Mouse (Mus musculus) gastrocnemius, postnatal 14 days (tissue): ENCODE measurements around the gene Xpnpep1. TPM values are rescaled to one million over a fixed set of nuclear protein-coding genes. Genes with fewer than 3 reads are reported as not detected.

Source experiments
- DNase-seq: peaks from one replicate; pipeline ENCODE4 v3.0.0; 2021; ENCODE audit warnings: mixed read lengths
- intact Hi-C: fragments of 180-260 bp; cut with DNase I; formaldehyde crosslinking; loops from one replicate; pipeline ENCODE4 v1.15.1; 2025; ENCODE audit warnings: low total_unique reads
- total RNA-seq, 2 experiments: library from RNA; stranded (reverse); gene quantifications; 2 replicates each; pipeline ENCODE4 v1.2.3; 2021

Xpnpep1 gene
- total RNA-seq, 2 experiments from 2014 or later = 63.1 to 75.1 TPM

GRCm38 (mm10) chr19:53038435-53038938 is 1.5 kb downstream of the Xpnpep1 start:
- intact Hi-C loops = no loop called here
- peak; percentile 99 for DNase-seq

- intact Hi-C loops = no loop called here
- DNase-seq = no peak
Observed at GRCm38 (mm10) chr19:53037925-53038419, 2.0 kb downstream of the Xpnpep1 start.

- DNase-seq = no peak
- intact Hi-C loops = no loop called here
Observed at GRCm38 (mm10) chr19:53033159-53033943, 6.7 kb downstream of the Xpnpep1 start.

- intact Hi-C loops = no loop called here
- no peak for DNase-seq
Observed at GRCm38 (mm10) chr19:53032647-53033046, 7.4 kb downstream of the Xpnpep1 start.

GRCm38 (mm10) chr19:53031957-53032371 is 8.1 kb downstream of the Xpnpep1 start:
- intact Hi-C loops = no loop called here
- DNase-seq = no peak

- intact Hi-C loops = no loop called here
- DNase-seq = no peak
Observed at GRCm38 (mm10) chr19:53030279-53030678, 9.7 kb downstream of the Xpnpep1 start.

- intact Hi-C loops = no loop called here
- DNase-seq = no peak
Observed at GRCm38 (mm10) chr19:53029686-53030085, 10.3 kb downstream of the Xpnpep1 start.

- intact Hi-C loops = no loop called here
- DNase-seq = no peak
Observed at GRCm38 (mm10) chr19:53029045-53029444, 11.0 kb downstream of the Xpnpep1 start.

- no peak for DNase-seq
- intact Hi-C loops = no loop called here
Observed at GRCm38 (mm10) chr19:53028216-53028615, 11.8 kb downstream of the Xpnpep1 start.

- intact Hi-C loops = no loop called here
- peak; percentile 35 for DNase-seq
Observed at GRCm38 (mm10) chr19:53023189-53023588, 16.8 kb downstream of the Xpnpep1 start.

GRCm38 (mm10) chr19:53022037-53022614 is 17.9 kb downstream of the Xpnpep1 start:
- intact Hi-C loops = no loop called here
- no peak for DNase-seq

- intact Hi-C loops = no loop called here
- DNase-seq = no peak
Observed at GRCm38 (mm10) chr19:53021537-53021936, 18.5 kb downstream of the Xpnpep1 start.

- intact Hi-C loops = loop anchor here (10.0 kb wide), 2 partner anchors 105 to 215 kb away; no protein-coding TSS in a partner anchor
- DNase-seq = peak; percentile 71
Observed at GRCm38 (mm10) chr19:53019716-53020463, 20.1 kb downstream of the Xpnpep1 start.

GRCm38 (mm10) chr19:53017954-53018353 is 22.1 kb downstream of the Xpnpep1 start:
- peak; percentile 39 for DNase-seq
- intact Hi-C loops = loop anchor here (10.0 kb wide), 2 partner anchors 107 to 217 kb away; no protein-coding TSS in a partner anchor

GRCm38 (mm10) chr19:53017248-53017647 is 22.8 kb downstream of the Xpnpep1 start:
- peak; percentile 44 for DNase-seq
- intact Hi-C loops = loop anchor here (10.0 kb wide), 2 partner anchors 108 to 218 kb away; no protein-coding TSS in a partner anchor

- intact Hi-C loops = loop anchor here (10.0 kb wide), 2 partner anchors 110 to 220 kb away; no protein-coding TSS in a partner anchor
- DNase-seq = no peak
Observed at GRCm38 (mm10) chr19:53014910-53015710, 24.9 kb downstream of the Xpnpep1 start.

GRCm38 (mm10) chr19:53013744-53014143 is 26.3 kb downstream of the Xpnpep1 start:
- intact Hi-C loops = loop anchor here (10.0 kb wide), 2 partner anchors 111 to 221 kb away; no protein-coding TSS in a partner anchor

GRCm38 (mm10) chr19:53013341-53013740 is 26.7 kb downstream of the Xpnpep1 start:
- intact Hi-C loops = loop anchor here (10.0 kb wide), 2 partner anchors 111 to 221 kb away; no protein-coding TSS in a partner anchor
- DNase-seq = no peak

More at GRCm38 (mm10) chr19:53013744-53014143, 26.3 kb downstream of the Xpnpep1 start:
- no peak for DNase-seq

- DNase-seq = no peak
- intact Hi-C loops = loop anchor here (10.0 kb wide), 2 partner anchors 114 to 224 kb away; no protein-coding TSS in a partner anchor
Observed at GRCm38 (mm10) chr19:53010941-53011340, 29.1 kb downstream of the Xpnpep1 start.
